Mouse (Mus musculus) liver, embryonic 15.5 days (tissue): ENCODE data around the gene Xdh. TPM values are rescaled to one million over a fixed set of nuclear protein-coding genes. Genes with fewer than 3 reads are reported as not detected.

Experiments
- ATAC-seq: fragments of 200-750 bp; cut with Nextera tagmentation; 2 replicates; pipeline ENCODE4 v1.8.0; 2017; ENCODE audit warnings: moderate number of reproducible peaks, mild to moderate bottlenecking, moderate library complexity; ENCODE audit not compliant: insufficient read depth
- H3K27ac ChIP-seq: fragments of 300-500 bp; sonication (generic); replicated peaks from 2 replicates; pipeline ENCODE4 v1.5.1; 2015; ENCODE audit warnings: mild to moderate bottlenecking, inconsistent platforms
- H3K27me3 ChIP-seq: fragments of 300-500 bp; sonication (generic); 2 replicates; pipeline ENCODE4 v1.6.1; 2015; ENCODE audit warnings: mild to moderate bottlenecking, inconsistent platforms
- H3K36me3 ChIP-seq: fragments of 300-500 bp; sonication (generic); replicated peaks from 2 replicates; pipeline ENCODE4 v1.6.1; 2015; ENCODE audit warnings: moderate library complexity, mild to moderate bottlenecking, inconsistent platforms
- H3K4me1 ChIP-seq: fragments of 300-500 bp; sonication (generic); replicated peaks from 2 replicates; pipeline ENCODE4 v1.6.1; 2015; ENCODE audit warnings: inconsistent platforms
- H3K4me2 ChIP-seq: fragments of 300-500 bp; sonication (generic); 2 replicates; pipeline ENCODE4 v1.6.1; 2015; ENCODE audit warnings: moderate library complexity, mild to moderate bottlenecking, inconsistent platforms
- H3K4me3 ChIP-seq: fragments of 300-500 bp; sonication (generic); replicated peaks from 2 replicates; pipeline ENCODE4 v1.5.1; 2015; ENCODE audit warnings: mild to moderate bottlenecking, inconsistent platforms
- H3K9ac ChIP-seq: fragments of 300-500 bp; sonication (generic); 2 replicates; pipeline ENCODE4 v1.6.1; 2015; ENCODE audit warnings: moderate library complexity, mild to moderate bottlenecking, inconsistent platforms
- H3K9me3 ChIP-seq: fragments of 300-500 bp; sonication (generic); replicated peaks from 2 replicates; pipeline ENCODE4 v1.6.1; 2016; ENCODE audit warnings: inconsistent platforms
- WGBS: fragments of 180-500 bp; shearing (Covaris S2); methylation state at CpG from one replicate; pipeline ENCODE4 v1.1.7; 2015; ENCODE audit warnings: mixed read lengths; ENCODE audit not compliant: insufficient replicate concordance; 5-methylcytosine and 5-hydroxymethylcytosine counted together
- polyA plus RNA-seq: library from polyadenylated mRNA; unstranded; fragments of >200 nt; fragmentation: Nextera tagmentation; extraction: Ambion mirVana; gene quantifications from 2 replicates; pipeline ENCODE4 v1.2.1, GENCODE M21; 2015

The Xdh gene
- polyA plus RNA-seq, 1 experiment from 2014 or later: 4.2 TPM

DNA sequence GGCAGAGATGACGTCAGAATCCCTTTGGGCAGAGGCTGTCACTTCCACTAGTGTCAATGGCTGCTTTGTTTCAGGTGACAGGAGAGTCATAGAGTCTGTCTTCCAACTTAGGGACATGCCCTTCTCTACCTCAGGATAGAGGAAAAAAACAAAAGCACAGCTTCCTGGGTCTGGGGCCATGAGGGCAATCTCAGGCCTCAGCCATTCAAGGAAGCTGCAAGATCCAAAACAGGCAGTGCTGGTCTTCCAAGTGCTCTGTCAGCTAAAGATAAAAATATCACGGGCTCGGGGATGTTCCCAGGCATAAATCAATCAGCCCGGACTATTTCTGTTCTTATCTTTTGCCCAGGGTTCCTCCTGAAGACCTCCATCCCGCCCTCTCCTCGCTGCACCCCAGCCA lies 68.7 kb downstream of the Xdh start:
- Histone ChIP-seq H3K9ac (no peak overlapping the region), H3K4me1 (no peaks in the 10 kb centered on the region), H3K4me2 (no peak overlapping the region), H3K36me3 (no peaks in the 10 kb centered on the region), H3K27me3 (no peaks in the 10 kb centered on the region), H3K4me3 (no peak overlapping the region), H3K9me3 (no peaks in the 10 kb centered on the region), H3K27ac (no peak overlapping the region)
- 23% methylated on average over 6 of the region's 6 CpGs for WGBS
- peak; percentile 44; the same call in 1 of the 2 replicates for ATAC-seq

GRCm38 (mm10) chr17:73880286-73880685 lies 69.7 kb downstream of the Xdh start:
- 44% methylated on average over 6 of the region's 6 CpGs for WGBS
- H3K36me3 ChIP-seq: no peaks in the 10 kb centered on the region
- no peaks in the 10 kb centered on the region for H3K4me1 ChIP-seq
- H3K9ac ChIP-seq: no peak overlapping the region
- no peak overlapping the region for H3K4me2 ChIP-seq
- ATAC-seq: no peak
- no peaks in the 10 kb centered on the region for H3K27me3 ChIP-seq
- H3K27ac ChIP-seq: no peak overlapping the region
- H3K9me3 ChIP-seq: no peaks in the 10 kb centered on the region
- H3K4me3 ChIP-seq: no peak overlapping the region

GRCm38 (mm10) chr17:73879262-73879916 lies 70.6 kb downstream of the Xdh start:
- no peak overlapping the region for H3K27ac ChIP-seq
- WGBS: 75% methylated on average over 10 of the region's 10 CpGs
- H3K4me3 ChIP-seq: no peak overlapping the region
- H3K36me3 ChIP-seq: no peaks in the 10 kb centered on the region
- no peaks in the 10 kb centered on the region for H3K4me1 ChIP-seq
- H3K27me3 ChIP-seq: no peaks in the 10 kb centered on the region
- no peaks in the 10 kb centered on the region for H3K9me3 ChIP-seq
- no peak for ATAC-seq
- H3K9ac ChIP-seq: no peak overlapping the region
- no peak overlapping the region for H3K4me2 ChIP-seq

GRCm38 (mm10) chr17:73875674-73876073 lies 74.3 kb downstream of the Xdh start:
- no peak overlapping the region for H3K4me2 ChIP-seq
- H3K27me3 ChIP-seq: no peaks in the 10 kb centered on the region
- no peaks in the 10 kb centered on the region for H3K36me3 ChIP-seq
- 31% methylated on average over 7 of the region's 7 CpGs for WGBS
- no peak overlapping the region for H3K4me3 ChIP-seq
- H3K27ac ChIP-seq: no peak overlapping the region
- no peak for ATAC-seq
- H3K9me3 ChIP-seq: no peaks in the 10 kb centered on the region
- no peak overlapping the region for H3K9ac ChIP-seq
- no peaks in the 10 kb centered on the region for H3K4me1 ChIP-seq

DNA sequence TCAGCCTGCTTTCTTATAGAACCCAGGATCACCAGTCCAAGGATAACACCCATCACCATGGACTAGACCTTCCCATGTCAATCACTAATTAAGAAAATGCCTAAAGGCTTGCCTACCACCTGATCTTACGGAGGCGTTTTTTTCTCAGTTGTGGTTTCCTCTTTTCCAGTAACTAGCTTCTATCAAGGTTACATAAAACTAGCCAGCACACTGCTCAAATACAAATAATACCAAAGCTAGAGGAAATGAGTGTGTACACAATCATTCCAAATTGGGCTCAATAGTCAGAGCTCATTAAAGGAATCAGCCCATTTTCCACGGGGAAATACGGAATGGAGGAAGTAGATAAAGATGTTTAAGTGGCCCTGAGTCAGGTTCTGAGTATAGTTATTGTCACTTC lies 74.7 kb downstream of the Xdh start:
- no peak overlapping the region for H3K9ac ChIP-seq
- no peak for ATAC-seq
- H3K36me3 ChIP-seq: no peaks in the 10 kb centered on the region
- no peaks in the 10 kb centered on the region for H3K4me1 ChIP-seq
- WGBS: 37% methylated on average over 4 of the region's 4 CpGs
- H3K9me3 ChIP-seq: no peaks in the 10 kb centered on the region
- H3K4me3 ChIP-seq: no peak overlapping the region
- H3K4me2 ChIP-seq: no peak overlapping the region
- H3K27me3 ChIP-seq: no peaks in the 10 kb centered on the region
- H3K27ac ChIP-seq: no peak overlapping the region

DNA sequence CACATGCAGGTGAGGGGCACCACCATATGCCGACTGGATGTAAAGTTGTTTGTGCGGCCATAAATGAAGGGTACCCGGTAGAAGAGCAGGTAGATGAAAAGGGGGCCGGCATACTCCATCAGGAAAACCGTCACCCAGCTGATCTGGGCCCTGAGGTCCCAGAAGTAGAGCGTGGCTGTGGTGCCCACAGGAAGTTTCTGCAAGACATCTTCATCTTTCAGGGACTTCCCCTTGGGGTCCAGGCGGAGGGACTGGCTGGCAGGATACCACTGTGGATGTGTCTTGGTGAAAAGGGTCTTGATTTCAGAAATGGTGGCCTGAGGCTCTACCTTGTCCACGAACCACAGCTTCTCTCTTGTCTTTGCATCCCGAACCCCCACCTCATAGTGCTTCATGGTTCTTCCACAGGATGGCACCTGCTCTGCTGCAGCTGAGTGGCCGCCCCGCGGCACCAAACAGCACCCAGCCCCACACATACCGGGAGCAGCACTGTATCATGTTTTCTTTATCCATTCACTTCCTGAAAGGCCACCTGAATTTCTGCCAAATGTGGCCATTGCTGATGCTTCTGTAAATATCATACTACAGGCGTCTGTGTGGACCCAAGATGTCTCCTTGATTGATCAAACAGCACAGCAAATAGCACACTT lies 78.9 kb downstream of the Xdh start:
- Histone ChIP-seq H3K9me3 (no peaks in the 10 kb centered on the region), H3K4me2 (no peak overlapping the region), H3K27me3 (no peaks in the 10 kb centered on the region), H3K4me3 (no peak overlapping the region), H3K9ac (no peak overlapping the region), H3K4me1 (no peaks in the 10 kb centered on the region), H3K36me3 (no peaks in the 10 kb centered on the region), H3K27ac (no peak overlapping the region)
- 58% methylated on average over 14 of the region's 14 CpGs for WGBS
- ATAC-seq: no peak

GRCm38 (mm10) chr17:73869008-73869685 lies 80.8 kb downstream of the Xdh start:
- Histone ChIP-seq H3K9ac (no peak overlapping the region), H3K27ac (no peak overlapping the region), H3K36me3 (no peaks in the 10 kb centered on the region), H3K27me3 (no peaks in the 10 kb centered on the region), H3K4me1 (no peaks in the 10 kb centered on the region), H3K4me3 (no peak overlapping the region), H3K4me2 (no peak overlapping the region), H3K9me3 (no peaks in the 10 kb centered on the region)
- 61% methylated on average over 9 of the region's 9 CpGs for WGBS
- no peak for ATAC-seq

GRCm38 (mm10) chr17:73853717-73854116 lies 96.3 kb downstream of the Xdh start:
- Histone ChIP-seq H3K9ac (no peak overlapping the region), H3K4me2 (no peak overlapping the region), H3K4me3 (no peak overlapping the region), H3K4me1 (no peaks in the 10 kb centered on the region), H3K27me3 (no peaks in the 10 kb centered on the region), H3K27ac (no peak overlapping the region), H3K36me3 (no peaks in the 10 kb centered on the region), H3K9me3 (no peaks in the 10 kb centered on the region)
- ATAC-seq: no peak
- WGBS: 44% methylated on average over 4 of the region's 4 CpGs

GRCm38 (mm10) chr17:73853041-73853440 lies 97.0 kb downstream of the Xdh start:
- H3K4me2 ChIP-seq: no peak overlapping the region
- no peak overlapping the region for H3K4me3 ChIP-seq
- WGBS: 67% methylated on average over 11 of the region's 11 CpGs
- H3K4me1 ChIP-seq: no peaks in the 10 kb centered on the region
- H3K9ac ChIP-seq: no peak overlapping the region
- H3K27ac ChIP-seq: no peak overlapping the region
- ATAC-seq: no peak
- no peaks in the 10 kb centered on the region for H3K36me3 ChIP-seq
- H3K27me3 ChIP-seq: no peaks in the 10 kb centered on the region
- no peaks in the 10 kb centered on the region for H3K9me3 ChIP-seq

DNA sequence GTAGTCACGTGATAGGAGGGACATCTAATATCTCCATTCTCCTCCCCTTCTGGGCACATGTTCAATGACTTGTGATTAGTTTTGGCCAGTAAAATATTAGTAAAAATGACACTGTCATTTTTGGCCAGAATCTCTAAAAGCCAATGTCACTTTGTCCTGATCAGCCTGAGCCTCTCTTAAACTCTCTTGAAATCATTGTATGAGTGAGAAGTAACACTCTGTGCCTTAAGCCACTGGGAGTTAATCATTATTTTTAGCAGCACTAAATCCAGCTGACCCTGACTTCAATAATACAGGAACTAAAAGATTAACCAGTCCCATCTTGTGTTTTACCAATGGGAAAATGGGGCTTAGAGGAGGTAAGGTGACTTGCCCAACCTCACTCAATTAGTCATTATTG lies 102.6 kb downstream of the Xdh start:
- Histone ChIP-seq H3K27ac (no peak overlapping the region), H3K4me3 (no peak overlapping the region), H3K4me1 (no peaks in the 10 kb centered on the region), H3K36me3 (no peaks in the 10 kb centered on the region), H3K4me2 (no peak overlapping the region), H3K27me3 (no peaks in the 10 kb centered on the region), H3K9me3 (no peaks in the 10 kb centered on the region), H3K9ac (no peak overlapping the region)
- ATAC-seq: no peak
- WGBS: 54% methylated on average over 1 of the region's 1 CpGs

DNA sequence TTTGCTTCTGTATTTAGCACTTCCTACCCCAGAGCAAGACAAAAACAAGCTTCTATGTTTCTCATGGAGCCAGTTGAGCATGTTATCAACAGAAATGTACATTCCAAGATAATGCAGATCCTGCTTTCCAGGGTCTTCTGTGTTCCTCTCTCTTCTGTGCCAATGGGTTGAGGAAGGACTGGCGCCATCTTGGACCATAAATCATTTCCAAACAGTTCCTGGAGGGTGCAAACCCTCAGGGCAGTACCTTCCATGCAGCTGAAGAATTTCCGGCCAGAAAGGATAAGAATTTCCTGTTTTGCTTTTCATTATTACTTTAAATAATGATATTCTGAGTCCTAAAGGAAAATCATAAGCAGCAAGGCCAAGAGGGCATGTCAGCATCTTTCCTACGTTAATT lies 104.4 kb downstream of the Xdh start:
- Histone ChIP-seq H3K9ac (no peak overlapping the region), H3K9me3 (no peaks in the 10 kb centered on the region), H3K4me3 (no peak overlapping the region), H3K27ac (no peak overlapping the region), H3K36me3 (no peaks in the 10 kb centered on the region), H3K4me2 (no peak overlapping the region), H3K27me3 (no peaks in the 10 kb centered on the region), H3K4me1 (no peaks in the 10 kb centered on the region)
- ATAC-seq: no peak
- 36% methylated on average over 3 of the region's 3 CpGs for WGBS
